In genomic region chr2:38926145-38926891, GRCm38 (mm10) we compare ENCODE assay signal across 8 mouse cellular contexts. TPM values are rescaled to one million over a fixed set of nuclear protein-coding genes. Genes with fewer than 3 reads are reported as not detected.
DNase-seq lines count a peak whose midpoint lies in the region; ATAC-seq and TF ChIP-seq lines count a peak whose summit lies in the region.

No protein-coding gene starts in this region.

- no peak for TF ChIP-seq CTCF in midbrain, postnatal 0 days (IDR thresholded peaks at IDR 0.05)

- H3K9ac ChIP-seq in embryonic facial prominence, embryonic 14.5 days (ENCODE audit: low read depth, low read length), result peak overlapping the region; percentile 68
- H3K9ac ChIP-seq in limb, embryonic 14.5 days (ENCODE audit: low read depth, low read length, severe bottlenecking), result peak overlapping the region; percentile 50
- peak overlapping the region; percentile 67 for H3K9ac ChIP-seq in midbrain, postnatal 0 days (replicated peaks; ENCODE audit: low read length, poor library complexity, severe bottlenecking)

- no peaks in the 10 kb centered on the region for H3K36me3 ChIP-seq in embryonic facial prominence, embryonic 14.5 days (ENCODE audit: control insufficient read depth, insufficient read depth, low read length)
- H3K36me3 ChIP-seq in limb, embryonic 14.5 days (ENCODE audit: control insufficient read depth, insufficient read depth, low read length), result no peaks in the 10 kb centered on the region
- no peaks in the 10 kb centered on the region for H3K36me3 ChIP-seq in midbrain, postnatal 0 days (ENCODE audit: insufficient read depth, low read length)

- peaks cover 2% of the 10 kb centered on the region for H3K4me1 ChIP-seq in embryonic facial prominence, embryonic 14.5 days (ENCODE audit: control insufficient read depth, insufficient read depth, low read length)
- peaks cover 11% of the 10 kb centered on the region for H3K4me1 ChIP-seq in limb, embryonic 14.5 days (ENCODE audit: control insufficient read depth, insufficient read depth, low read length)
- peaks cover 9% of the 10 kb centered on the region; the same call in 1 of the 2 replicates for H3K4me1 ChIP-seq in midbrain, postnatal 0 days (ENCODE audit: insufficient read depth, low read length)

- TF ChIP-seq POLR2A in limb, embryonic 14.5 days (IDR thresholded peaks at IDR 0.05; ENCODE audit: borderline replicate concordance, extremely low read depth, insufficient read depth, insufficient read length), result 0 out of 2 replicates have a peak, but pooled peaks have one; percentile 49

- WGBS in embryonic facial prominence, embryonic 14.5 days, result under 1% methylated on average over 34 of the region's 53 CpGs
- under 1% methylated on average over 33 of the region's 53 CpGs for WGBS in limb, embryonic 14.5 days
- WGBS in midbrain, postnatal 0 days, result under 1% methylated on average over 37 of the region's 53 CpGs

- H3K27me3 ChIP-seq in embryonic facial prominence, embryonic 14.5 days (replicated peaks; ENCODE audit: control insufficient read depth, insufficient read depth, low read length), result peaks cover 21% of the 10 kb centered on the region
- H3K27me3 ChIP-seq in limb, embryonic 14.5 days (ENCODE audit: control insufficient read depth, insufficient read depth, low read length), result peaks cover 21% of the 10 kb centered on the region
- peaks cover 6% of the 10 kb centered on the region; the same call in 1 of the 2 replicates for H3K27me3 ChIP-seq in midbrain, postnatal 0 days (ENCODE audit: insufficient read depth, low read length)

- no peaks in the 10 kb centered on the region for H3K9me3 ChIP-seq in embryonic facial prominence, embryonic 14.5 days (ENCODE audit: control insufficient read depth, low read length)
- no peaks in the 10 kb centered on the region for H3K9me3 ChIP-seq in limb, embryonic 14.5 days (ENCODE audit: control insufficient read depth, low read length)
- no peaks in the 10 kb centered on the region for H3K9me3 ChIP-seq in midbrain, postnatal 0 days (ENCODE audit: low read length)

- peak overlapping the region; percentile 98 for H3K4me2 ChIP-seq in embryonic facial prominence, embryonic 14.5 days (ENCODE audit: low read depth, low read length)
- H3K4me2 ChIP-seq in limb, embryonic 14.5 days (replicated peaks; ENCODE audit: low read depth, low read length, severe bottlenecking), result peak overlapping the region; percentile 96
- peak overlapping the region; percentile 100 for H3K4me2 ChIP-seq in midbrain, postnatal 0 days (ENCODE audit: low read depth, low read length, poor library complexity, severe bottlenecking)

- ATAC-seq in embryonic facial prominence, embryonic 14.5 days (ENCODE audit: low read depth), result peak; percentile 95
- ATAC-seq in limb, embryonic 14.5 days (ENCODE audit: low FRiP score, low read depth), result peak; percentile 95
- peak; percentile 94 for ATAC-seq in midbrain, postnatal 0 days (ENCODE audit: low FRiP score)

- peak overlapping the region; percentile 77 for H3K4me3 ChIP-seq in embryonic facial prominence, embryonic 14.5 days (ENCODE audit: low read depth, low read length)
- peak overlapping the region; percentile 75 for H3K4me3 ChIP-seq in limb, embryonic 14.5 days (replicated peaks; ENCODE audit: low read length)
- H3K4me3 ChIP-seq in midbrain, postnatal 0 days (ENCODE audit: low read depth, low read length), result peak overlapping the region; percentile 84

- peak; percentile 98 for DNase-seq in 3T3-L1 (ENCODE audit: low read depth, low spot score)
- DNase-seq in adrenal gland, postnatal 4 days (ENCODE audit: low spot score in 2 of 2), result peak; percentile 60 to 82
- DNase-seq in embryonic facial prominence, embryonic 14.5 days (ENCODE audit: low spot score), result peak; percentile 98
- DNase-seq in heart, adult 8-10 months (ENCODE audit: low spot score), result peak; percentile 94
- DNase-seq in kidney, adult 9 months, result peak; percentile 97
- peak; percentile 95 for DNase-seq in limb, embryonic 14.5 days (ENCODE audit: low spot score)
- peak; percentile 97 for DNase-seq in midbrain, postnatal 0 days (ENCODE audit: low spot score)
- peak; percentile 71 to 84 for DNase-seq in spleen, postnatal 14 days (ENCODE audit: low spot score in 2 of 2)

- 0 out of 2 replicates have a peak overlapping the region, but pooled peaks have one; percentile 11 for H3K27ac ChIP-seq in embryonic facial prominence, embryonic 14.5 days (replicated peaks; ENCODE audit: low read depth, low read length)
- no peak overlapping the region for H3K27ac ChIP-seq in limb, embryonic 14.5 days (replicated peaks; ENCODE audit: low read depth, low read length)
- H3K27ac ChIP-seq in midbrain, postnatal 0 days (ENCODE audit: low read depth, low read length), result no peak overlapping the region

RNA-seq across cellular contexts. Expression of gene Nr6a1, which starts 1.2 kb away (rescaled TPM):
- 1 to 10 TPM; 6.3 to 8.0 TPM for total RNA-seq in adrenal gland, postnatal 4 days (2021)
- polyA plus RNA-seq in embryonic facial prominence, embryonic 14.5 days (2014; fragmentation: Nextera tagmentation; extraction: Ambion mirVana), result 1.2 and 1.7 TPM in 2 replicates
- 1 to 10 TPM; 1.2 to 2.2 (median 1.9) TPM for total RNA-seq in heart, adult 8-10 months (2022)
- 2.4 and 2.7 TPM in 2 replicates for polyA plus RNA-seq in limb, embryonic 14.5 days (2012; rRNA removed)
- polyA plus RNA-seq in limb, embryonic 14.5 days (2014; fragmentation: Nextera tagmentation; extraction: Ambion mirVana), result 1.2 and 2.3 TPM in 2 replicates
- total RNA-seq in midbrain, postnatal 0 days (2014; rRNA removed), result 4.9 and 11.5 TPM in 2 replicates
- polyA plus RNA-seq in midbrain, postnatal 0 days (2015; fragmentation: Nextera tagmentation; extraction: Ambion mirVana), result 0.93 and 0.98 TPM in 2 replicates

RNA-seq across cellular contexts. Expression of gene Olfml2a, which starts 5.5 kb away (rescaled TPM):
- total RNA-seq in adrenal gland, postnatal 4 days (2021), result 10 to 100 TPM; 31.6 to 31.7 TPM
- 15.3 and 18.7 TPM in 2 replicates for polyA plus RNA-seq in embryonic facial prominence, embryonic 14.5 days (2014; fragmentation: Nextera tagmentation; extraction: Ambion mirVana)
- 1 to 10 TPM; 3.2 to 3.9 (median 3.6) TPM for total RNA-seq in heart, adult 8-10 months (2022)
- 7.6 and 8.1 TPM in 2 replicates for polyA plus RNA-seq in limb, embryonic 14.5 days (2012; rRNA removed)
- polyA plus RNA-seq in limb, embryonic 14.5 days (2014; fragmentation: Nextera tagmentation; extraction: Ambion mirVana), result 7.8 and 8.9 TPM in 2 replicates
- 10.0 and 10.6 TPM in 2 replicates for total RNA-seq in midbrain, postnatal 0 days (2014; rRNA removed)
- polyA plus RNA-seq in midbrain, postnatal 0 days (2015; fragmentation: Nextera tagmentation; extraction: Ambion mirVana), result 2.7 and 3.1 TPM in 2 replicates
